Mouse (Mus musculus): ENCODE results near the gene Cfap97d2.
"Not testable (repeated sequence)": the region's sequence is repeated elsewhere in the genome, so short reads cannot be mapped to it uniquely, and the experiment has no call there.

The Cfap97d2 gene

DNA sequence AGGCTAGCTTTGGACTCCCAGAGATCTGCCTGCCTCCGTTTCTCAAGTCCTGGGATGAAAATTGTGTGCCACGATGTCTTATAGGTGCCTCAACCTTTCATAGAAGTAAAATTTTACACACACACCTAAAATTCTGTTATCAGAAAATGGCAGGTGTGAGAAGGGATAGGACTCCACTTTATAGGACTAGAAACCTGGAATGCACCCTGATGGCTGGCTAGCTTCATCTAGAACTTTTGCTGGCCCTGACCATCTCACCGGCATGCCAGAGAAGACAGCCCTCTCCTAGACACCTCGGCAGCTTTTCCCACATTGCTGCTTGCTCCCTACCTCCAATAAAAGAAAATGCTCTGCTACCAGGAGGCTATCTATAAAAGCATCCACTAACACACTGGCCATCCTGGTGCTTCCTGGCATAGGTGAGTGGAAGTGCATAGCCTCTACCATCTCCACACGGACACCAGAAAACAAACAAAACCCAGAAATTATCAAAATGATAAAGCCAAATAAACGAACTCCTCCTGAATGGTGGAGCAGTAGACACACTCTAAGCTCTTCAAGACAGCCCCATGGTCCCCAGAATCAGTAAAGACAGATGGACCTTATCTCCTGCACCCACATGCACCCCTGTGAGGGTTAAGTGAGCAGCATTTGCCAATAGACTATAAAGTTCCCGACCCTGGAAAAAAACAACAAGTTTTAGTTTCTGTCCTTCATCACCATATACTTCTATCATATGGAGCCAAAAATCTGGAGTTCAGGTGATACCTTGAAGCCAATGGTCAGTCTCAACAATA is 35.3 kb downstream of the Cfap97d2 start:
- DNase-seq (ENCODE audit: extremely low spot score): no peak

DNA sequence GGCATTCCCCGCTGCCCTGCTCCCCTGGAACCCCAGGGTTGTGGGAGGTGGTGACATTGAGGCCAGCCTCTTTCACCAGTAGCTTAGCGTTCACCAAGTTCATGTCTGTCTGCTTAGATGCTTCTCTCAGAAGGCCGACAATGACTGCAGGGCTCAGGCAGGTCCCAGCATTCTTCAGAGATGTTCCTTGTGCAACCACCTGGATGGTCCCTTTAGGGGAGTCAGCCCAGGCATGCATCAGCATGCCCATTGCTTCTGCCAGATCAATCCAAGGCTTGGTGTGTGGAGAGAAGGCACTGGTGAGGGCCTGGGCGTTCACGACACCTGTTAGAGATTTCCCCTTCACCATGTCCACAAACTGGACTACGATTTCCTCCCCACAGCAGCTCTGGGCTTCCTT is 40.5 kb downstream of the Cfap97d2 start:
- not testable (repeated sequence) for DNase-seq (ENCODE audit: extremely low spot score)

DNA sequence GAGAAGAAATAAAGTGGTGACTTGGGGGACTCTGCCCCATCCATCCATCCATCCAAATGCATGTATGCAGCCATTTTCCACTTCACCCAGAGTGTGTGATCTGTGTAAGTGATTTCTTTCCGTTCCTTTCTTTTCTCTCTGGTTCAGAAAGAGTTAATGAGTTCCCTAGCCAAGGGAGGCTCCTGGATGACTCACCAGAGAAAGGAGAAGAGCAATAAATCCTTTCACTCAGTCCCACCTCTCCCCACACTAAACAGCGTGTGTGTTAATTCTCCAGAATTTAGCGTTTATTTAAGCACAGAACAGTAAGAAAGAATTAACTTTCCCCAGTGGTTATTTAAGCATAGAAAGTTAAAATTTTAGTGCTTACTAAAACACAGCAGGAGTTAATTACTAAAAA is 41.9 kb downstream of the Cfap97d2 start:
- peak; percentile 9 for DNase-seq (ENCODE audit: extremely low spot score)

DNA sequence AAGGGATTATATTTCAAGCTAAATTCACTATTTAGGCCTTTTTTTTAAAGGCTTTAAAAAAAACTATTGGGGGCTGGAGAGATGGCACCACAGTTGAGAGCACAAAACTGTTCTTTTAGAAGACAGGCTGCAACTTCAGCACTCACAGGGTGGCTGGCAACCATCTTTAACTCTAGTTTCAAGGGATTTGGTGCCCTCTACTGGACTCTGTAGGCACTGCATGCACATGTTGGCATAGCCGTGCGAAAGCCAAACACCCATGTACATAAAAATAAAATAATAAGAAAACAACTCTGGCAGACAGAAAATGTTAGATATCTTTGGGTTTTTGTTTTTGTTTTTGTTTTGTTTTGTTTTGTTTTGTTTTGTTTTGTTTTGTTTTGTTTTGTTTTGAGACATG is 48.0 kb downstream of the Cfap97d2 start:
- DNase-seq (ENCODE audit: extremely low spot score): peak; percentile 72

DNA sequence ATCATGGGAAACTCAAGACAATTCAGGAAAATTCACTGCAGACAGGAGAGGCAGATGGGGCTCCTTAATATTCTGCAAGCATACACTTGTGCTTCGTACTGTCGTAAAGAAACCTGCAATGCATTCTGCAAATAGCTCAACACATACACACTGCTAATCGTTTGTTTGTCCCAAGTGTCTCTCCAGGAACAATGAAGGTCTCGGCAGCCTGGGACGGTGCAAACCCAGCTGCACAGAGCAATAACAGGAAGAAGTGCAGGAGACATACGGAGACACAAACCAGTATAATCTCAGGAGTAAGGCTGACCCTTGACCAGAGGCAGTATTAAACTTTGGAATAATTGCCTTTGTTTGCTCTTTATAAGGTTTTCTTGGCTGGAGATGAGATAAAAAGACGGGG is 50.8 kb downstream of the Cfap97d2 start:
- DNase-seq (ENCODE audit: extremely low spot score): no peak

DNA sequence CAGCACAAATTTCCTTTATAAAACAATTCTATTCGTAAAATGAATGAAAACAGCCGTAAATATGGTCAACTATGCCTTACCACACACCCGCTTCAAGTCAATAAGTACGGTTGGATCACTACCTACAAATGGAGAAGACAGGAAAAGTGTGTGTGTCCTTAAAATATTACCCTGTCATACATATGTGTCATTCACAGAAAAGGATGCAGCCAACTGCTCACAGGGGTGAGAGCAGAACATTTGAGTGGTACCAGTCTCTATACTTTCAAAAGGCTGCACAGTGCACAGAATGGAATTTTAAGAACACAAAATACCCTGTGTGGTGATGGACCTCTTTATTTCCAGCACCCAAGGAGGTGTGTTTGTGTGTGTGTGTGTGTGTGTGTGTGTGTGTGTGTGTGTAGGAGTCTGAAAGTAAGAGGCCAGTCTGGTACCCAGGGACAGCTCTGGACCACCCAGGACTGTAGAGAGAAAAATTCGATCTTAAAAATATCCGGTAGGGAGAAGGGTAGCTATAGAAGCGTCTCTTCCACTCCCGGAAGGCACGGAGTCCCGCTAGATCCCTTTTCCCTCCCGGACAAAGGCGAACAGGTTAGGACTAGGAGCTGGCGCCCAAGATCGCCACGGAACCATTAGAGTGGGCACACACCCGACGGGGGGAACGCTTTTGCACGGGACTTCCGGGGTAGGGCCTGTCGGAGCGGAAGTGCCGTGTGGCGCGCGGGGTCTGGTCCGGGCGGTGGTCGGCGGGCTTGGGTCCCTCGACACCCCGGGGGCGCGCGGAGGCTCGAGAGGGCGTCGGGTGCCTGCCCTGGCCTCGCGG is 51.5 kb downstream of the Cfap97d2 start, which contains the start of gene Cdc16:
TSS of gene Cdc16 (plus strand) at position 695 of the 823 bp plus-strand sequence.
- DNase-seq (ENCODE audit: extremely low spot score): peak; percentile 94

DNA sequence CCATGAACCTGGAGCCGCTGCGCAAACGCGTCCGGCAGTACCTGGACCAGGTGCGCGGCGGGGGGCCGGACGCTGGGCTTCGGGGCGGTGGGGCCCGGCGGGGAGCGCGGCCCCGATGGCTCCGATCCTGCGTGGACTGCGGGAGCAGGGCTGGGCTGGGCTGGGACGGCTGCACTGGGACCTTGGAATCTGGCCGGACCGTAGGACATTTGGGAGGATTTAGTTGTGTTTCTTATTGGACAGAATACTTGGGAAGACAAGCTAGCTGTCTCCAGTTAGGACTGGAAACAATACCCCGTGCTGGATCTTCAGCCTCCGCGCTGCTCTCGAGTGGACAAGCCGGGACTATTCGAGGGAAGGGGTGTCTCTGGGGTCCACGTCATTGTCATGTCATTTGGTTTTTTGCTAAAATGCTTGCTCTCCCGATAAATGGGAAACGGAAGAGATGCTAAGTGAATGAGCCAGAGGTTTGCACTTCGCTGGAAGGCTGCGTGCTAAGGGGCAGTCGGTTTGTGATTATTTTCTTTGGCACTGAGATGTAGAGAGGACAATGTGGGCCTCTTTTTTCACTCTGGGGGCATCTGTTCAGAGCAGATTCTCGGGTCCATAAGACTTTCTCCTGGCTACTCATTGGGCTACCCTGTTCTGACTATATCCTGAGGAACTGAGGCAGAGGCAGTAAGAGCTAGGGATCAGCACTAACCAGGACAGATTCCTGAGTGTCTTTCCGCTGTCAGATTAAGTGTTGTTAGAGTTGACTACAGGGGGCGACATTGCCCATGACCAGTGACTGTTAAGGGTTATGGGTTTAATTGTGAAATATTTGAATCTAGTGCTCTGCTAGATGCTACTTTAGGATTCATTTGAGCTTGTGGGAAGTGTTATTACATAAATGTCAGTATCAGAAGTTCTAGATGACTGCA is 52.4 kb downstream of the Cfap97d2 start:
- peak; percentile 53 for DNase-seq (ENCODE audit: extremely low spot score)

DNA sequence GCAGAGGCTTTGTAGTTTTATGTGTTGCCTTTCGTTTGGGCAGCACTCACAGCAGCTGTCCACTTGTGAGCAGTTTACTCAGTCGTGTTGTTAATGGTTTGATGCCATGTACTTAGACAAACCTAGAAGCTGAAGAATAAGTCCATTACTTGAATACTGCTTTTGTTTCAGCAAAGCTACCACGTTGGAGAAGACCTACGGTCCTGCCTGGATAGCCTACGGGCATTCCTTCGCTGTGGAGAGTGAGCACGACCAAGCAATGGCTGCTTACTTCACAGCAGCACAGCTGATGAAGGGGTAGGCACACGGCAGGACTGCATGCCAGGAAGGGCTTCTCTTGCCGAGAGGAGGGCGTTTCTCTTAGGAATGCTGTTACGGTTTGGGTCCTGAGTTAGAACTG is 63.5 kb downstream of the Cfap97d2 start:
- no peak for DNase-seq (ENCODE audit: extremely low spot score)

DNA sequence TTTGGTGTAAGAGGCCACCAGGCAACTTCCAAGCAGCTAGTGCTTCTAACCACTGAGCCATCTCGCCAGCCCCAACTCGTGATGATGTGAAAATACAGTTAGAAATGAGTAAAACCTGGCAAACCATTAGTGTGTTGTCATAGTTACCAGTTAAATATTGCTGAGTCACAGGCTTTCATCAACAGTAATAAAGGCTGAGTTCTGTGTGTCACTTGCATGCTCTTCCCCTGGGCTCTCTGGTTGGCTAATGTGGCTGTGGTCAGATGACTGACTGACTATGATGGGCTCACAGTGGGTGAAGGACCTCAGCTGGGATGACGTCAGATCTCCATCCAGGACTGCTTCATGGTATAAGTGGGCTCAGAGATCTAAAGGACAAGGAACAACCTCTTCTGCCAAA is 74.8 kb downstream of the Cfap97d2 start:
- DNase-seq (ENCODE audit: extremely low spot score): no peak

DNA sequence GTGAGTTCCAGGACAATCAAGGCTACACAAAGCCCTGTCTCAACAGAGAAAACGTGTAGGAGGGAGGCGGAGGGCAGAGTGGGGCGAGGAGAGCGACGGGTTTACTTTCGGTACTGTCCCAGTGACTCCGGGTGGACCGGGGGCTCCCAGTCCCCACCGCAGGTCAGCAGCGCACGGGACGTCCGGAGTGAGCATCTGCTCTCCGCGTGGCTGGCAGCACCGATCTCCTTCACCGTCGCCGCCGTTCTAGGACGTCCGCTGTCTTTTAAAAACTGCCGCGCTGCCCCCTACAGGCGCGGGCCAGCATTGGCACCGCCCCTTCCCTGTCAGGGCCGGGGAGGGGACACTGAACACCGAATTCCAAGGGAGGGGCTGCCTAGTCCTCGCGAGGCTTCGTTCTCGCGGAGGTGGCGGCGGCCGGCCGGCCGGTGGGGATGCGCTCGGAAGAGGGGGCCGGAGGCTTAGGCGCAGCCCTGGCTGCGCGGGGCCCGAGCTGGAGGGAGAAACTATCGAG is 79.6 kb downstream of the Cfap97d2 start, which contains the start of gene Upf3a:
TSS of gene Upf3a (plus strand) at position 366 of the 514 bp plus-strand sequence.
- DNase-seq (ENCODE audit: extremely low spot score): peak; percentile 96

DNA sequence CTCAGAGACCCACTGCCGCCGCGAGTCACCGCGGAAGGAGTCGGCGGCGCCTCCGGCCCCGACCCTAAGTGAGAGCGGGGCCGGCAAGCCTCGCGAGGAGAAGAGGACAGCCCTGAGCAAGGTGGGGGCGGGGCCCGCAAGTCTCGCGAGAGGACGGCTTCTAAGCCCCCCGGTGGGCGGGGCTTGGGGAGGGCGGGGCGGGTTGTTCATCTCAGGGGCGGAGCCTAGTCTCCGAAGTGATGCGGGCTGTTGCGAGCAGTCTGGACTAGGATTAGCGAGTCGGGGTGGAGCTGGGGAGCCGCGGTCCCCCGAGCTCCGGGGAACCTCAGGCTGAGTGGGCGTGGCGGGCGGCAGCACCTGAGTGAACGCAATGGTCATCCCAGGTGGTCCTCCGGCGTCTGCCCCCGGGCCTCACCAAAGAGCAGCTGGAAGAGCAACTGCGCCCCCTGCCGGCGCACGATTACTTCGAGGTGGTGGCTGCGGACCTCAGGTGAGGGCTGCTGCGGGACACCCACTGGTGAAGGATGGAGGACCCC is 80.1 kb downstream of the Cfap97d2 start:
- peak; percentile 99 for DNase-seq (ENCODE audit: extremely low spot score)

DNA sequence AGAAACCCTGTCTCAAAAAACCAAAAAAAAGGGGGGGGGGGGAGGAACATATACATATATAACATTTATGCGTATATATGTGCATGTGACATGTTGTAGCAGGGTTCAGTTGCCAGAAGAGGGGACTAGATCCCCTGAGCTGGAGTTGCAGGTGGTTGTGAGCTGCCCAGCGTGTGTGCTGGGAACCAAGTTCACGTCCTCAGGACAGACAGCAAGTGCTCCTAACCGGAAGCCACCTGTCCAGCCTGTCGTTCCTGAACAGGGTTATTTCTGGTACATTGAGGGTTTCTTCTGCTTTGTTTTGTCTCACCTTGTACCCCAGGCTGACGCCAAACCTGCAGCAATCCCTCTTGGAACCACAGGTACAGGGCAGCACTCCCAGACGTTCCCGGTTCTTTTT is 83.9 kb downstream of the Cfap97d2 start:
- DNase-seq (ENCODE audit: extremely low spot score): no peak
